Mouse (Mus musculus): ENCODE measurements around the gene Rhot1. TPM values are rescaled to one million over a fixed set of nuclear protein-coding genes. Genes with fewer than 3 reads are reported as not detected.

The Rhot1 gene
- polyA plus RNA-seq, 1 experiment from 2014 or later = 65.4 TPM

- Histone ChIP-seq H3K27ac (no peak overlapping the region), H3K4me3 (no peak overlapping the region), H3K36me3 (no peaks in the 10 kb centered on the region), H3K4me2 (replicated peaks) (no peak overlapping the region), H3K27me3 (no peaks in the 10 kb centered on the region), H3K4me1 (no peaks in the 10 kb centered on the region), H3K9me3 (no peaks in the 10 kb centered on the region), H3K9ac (no peak overlapping the region)
- no peak for ATAC-seq (ENCODE audit: insufficient number of reproducible peaks, insufficient read depth, low FRiP score, low TSS enrichment)
- 69% methylated on average over 4 of the region's 4 CpGs for WGBS
These were observed 102.5 kb downstream of the Rhot1 start for GRCm38 (mm10) chr11:80311271-80311670.

GRCm38 (mm10) chr11:80312049-80312448 lies 103.2 kb downstream of the Rhot1 start:
- Histone ChIP-seq H3K27ac (no peak overlapping the region), H3K36me3 (no peaks in the 10 kb centered on the region), H3K4me1 (no peaks in the 10 kb centered on the region), H3K9me3 (no peaks in the 10 kb centered on the region), H3K27me3 (no peaks in the 10 kb centered on the region), H3K4me2 (replicated peaks) (no peak overlapping the region), H3K9ac (0 out of 2 replicates have a peak overlapping the region, but pooled peaks have one; percentile 2), H3K4me3 (no peak overlapping the region)
- 39% methylated on average over 2 of the region's 2 CpGs for WGBS
- no peak for ATAC-seq (ENCODE audit: insufficient number of reproducible peaks, insufficient read depth, low FRiP score, low TSS enrichment)

- H3K27me3 ChIP-seq = no peaks in the 10 kb centered on the region
- no peak overlapping the region for H3K4me3 ChIP-seq
- 4% methylated on average over 6 of the region's 6 CpGs for WGBS
- no peak for ATAC-seq (ENCODE audit: insufficient number of reproducible peaks, insufficient read depth, low FRiP score, low TSS enrichment)
- H3K4me2 ChIP-seq (replicated peaks) = no peak overlapping the region
- H3K36me3 ChIP-seq = no peaks in the 10 kb centered on the region
- H3K4me1 ChIP-seq = no peaks in the 10 kb centered on the region
- no peak overlapping the region for H3K27ac ChIP-seq
- H3K9me3 ChIP-seq = no peaks in the 10 kb centered on the region
- no peak overlapping the region for H3K9ac ChIP-seq
These were observed 103.7 kb downstream of the Rhot1 start for GRCm38 (mm10) chr11:80312565-80312964.

- WGBS = 73% methylated on average over 1 of the region's 1 CpGs
- H3K4me3 ChIP-seq = no peak overlapping the region
- H3K36me3 ChIP-seq = no peaks in the 10 kb centered on the region
These were observed 104.6 kb downstream of the Rhot1 start for GRCm38 (mm10) chr11:80313462-80313861.

DNA sequence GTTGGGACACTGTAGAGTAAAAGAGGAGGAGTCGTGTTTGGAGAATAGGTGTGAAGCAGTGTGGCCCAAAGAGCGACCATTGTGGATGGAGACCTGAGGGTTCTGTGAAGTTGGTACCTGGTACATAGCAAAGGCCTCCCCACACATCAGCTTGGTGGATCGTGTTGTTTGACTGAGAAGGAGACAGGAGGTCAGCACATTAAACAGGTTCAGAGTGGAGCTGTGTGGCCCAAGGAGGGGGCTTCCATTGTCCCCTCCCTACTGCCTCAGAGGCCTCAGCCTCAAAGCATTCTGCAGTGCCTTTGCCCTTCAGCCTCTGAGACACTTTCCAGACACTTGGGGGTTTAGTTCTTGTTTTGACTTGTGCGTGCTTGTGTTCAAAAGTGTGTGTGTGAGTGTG lies 105.1 kb downstream of the Rhot1 start:
- H3K4me2 ChIP-seq (replicated peaks) = no peak overlapping the region
- H3K27ac ChIP-seq = no peak overlapping the region
- H3K9ac ChIP-seq = no peak overlapping the region
- no peaks in the 10 kb centered on the region for H3K4me1 ChIP-seq
- H3K27me3 ChIP-seq = no peaks in the 10 kb centered on the region
- ATAC-seq (ENCODE audit: insufficient number of reproducible peaks, insufficient read depth, low FRiP score, low TSS enrichment) = no peak
- no peak overlapping the region for H3K4me3 ChIP-seq
- H3K36me3 ChIP-seq = no peaks in the 10 kb centered on the region
- no peaks in the 10 kb centered on the region for H3K9me3 ChIP-seq
- 80% methylated on average over 4 of the region's 4 CpGs for WGBS

More at GRCm38 (mm10) chr11:80313462-80313861, 104.6 kb downstream of the Rhot1 start:
- no peaks in the 10 kb centered on the region for H3K4me1 ChIP-seq
- no peaks in the 10 kb centered on the region for H3K9me3 ChIP-seq
- H3K27me3 ChIP-seq = no peaks in the 10 kb centered on the region
- H3K4me2 ChIP-seq (replicated peaks) = no peak overlapping the region
- no peak overlapping the region for H3K27ac ChIP-seq
- ATAC-seq (ENCODE audit: insufficient number of reproducible peaks, insufficient read depth, low FRiP score, low TSS enrichment) = no peak
- H3K9ac ChIP-seq = no peak overlapping the region

- ATAC-seq (ENCODE audit: insufficient number of reproducible peaks, insufficient read depth, low FRiP score, low TSS enrichment) = no peak
- H3K27me3 ChIP-seq = no peaks in the 10 kb centered on the region
- no peaks in the 10 kb centered on the region for H3K36me3 ChIP-seq
- H3K4me2 ChIP-seq (replicated peaks) = no peak overlapping the region
- H3K27ac ChIP-seq = no peak overlapping the region
- H3K4me3 ChIP-seq = no peak overlapping the region
- H3K9ac ChIP-seq = peak overlapping the region; percentile 4; the same call in 1 of the 2 replicates
- 54% methylated on average over 10 of the region's 10 CpGs for WGBS
- no peaks in the 10 kb centered on the region for H3K9me3 ChIP-seq
- no peaks in the 10 kb centered on the region for H3K4me1 ChIP-seq
These were observed 107.2 kb downstream of the Rhot1 start for GRCm38 (mm10) chr11:80315743-80316639.

Other genes starting within 250 kb of the Rhot1 start
- 64.7 and 69.8 TPM in 2 replicates for gene Utp6, start 246.6 kb upstream of the Rhot1 start, polyA plus RNA-seq (2016; fragmentation: Nextera tagmentation; extraction: Ambion mirVana)
- 25.2 and 28.0 TPM in 2 replicates for gene Suz12, start 215.9 kb upstream of the Rhot1 start, polyA plus RNA-seq (2016; fragmentation: Nextera tagmentation; extraction: Ambion mirVana)
- 51.7 and 52.9 TPM in 2 replicates for gene Crlf3, start 128.0 kb upstream of the Rhot1 start, polyA plus RNA-seq (2016; fragmentation: Nextera tagmentation; extraction: Ambion mirVana)
- gene Atad5, start 119.6 kb upstream of the Rhot1 start, polyA plus RNA-seq (2016; fragmentation: Nextera tagmentation; extraction: Ambion mirVana) = 16.0 and 16.7 TPM in 2 replicates
- 29.1 and 32.2 TPM in 2 replicates for gene Tefm, start 66.8 kb upstream of the Rhot1 start, polyA plus RNA-seq (2016; fragmentation: Nextera tagmentation; extraction: Ambion mirVana)
- gene Adap2, start 54.9 kb upstream of the Rhot1 start, polyA plus RNA-seq (2016; fragmentation: Nextera tagmentation; extraction: Ambion mirVana) = 1.1 TPM in 2 replicates
- 7.5 and 8.0 TPM in 2 replicates for gene Rnf135, start 25.2 kb upstream of the Rhot1 start, polyA plus RNA-seq (2016; fragmentation: Nextera tagmentation; extraction: Ambion mirVana)
- 6.4 and 7.0 TPM in 2 replicates for gene Rhbdl3, start 91.9 kb downstream of the Rhot1 start, polyA plus RNA-seq (2016; fragmentation: Nextera tagmentation; extraction: Ambion mirVana)
- gene 5730455P16Rik, start 169.0 kb downstream of the Rhot1 start, polyA plus RNA-seq (2016; fragmentation: Nextera tagmentation; extraction: Ambion mirVana) = 23.9 and 27.5 TPM in 2 replicates
- gene Zfp207, start 174.3 kb downstream of the Rhot1 start, polyA plus RNA-seq (2016; fragmentation: Nextera tagmentation; extraction: Ambion mirVana) = 264 and 274 TPM in 2 replicates
- 320 and 333 TPM in 2 replicates for gene Psmd11, start 219.6 kb downstream of the Rhot1 start, polyA plus RNA-seq (2016; fragmentation: Nextera tagmentation; extraction: Ambion mirVana)

Measured in embryonic facial prominence, embryonic 12.5 days (tissue).